Mouse (Mus musculus) monocyte, adult 2 months (primary cell): ENCODE results near the gene Fbxw8.

Experiments
- DNase-seq, 2 experiments: peaks; one replicate each; pipeline ENCODE4 v3.0.0; 2022; ENCODE audit warnings: low spot score in 2 of 2, low read depth in 1 of 2

Fbxw8 gene

DNA sequence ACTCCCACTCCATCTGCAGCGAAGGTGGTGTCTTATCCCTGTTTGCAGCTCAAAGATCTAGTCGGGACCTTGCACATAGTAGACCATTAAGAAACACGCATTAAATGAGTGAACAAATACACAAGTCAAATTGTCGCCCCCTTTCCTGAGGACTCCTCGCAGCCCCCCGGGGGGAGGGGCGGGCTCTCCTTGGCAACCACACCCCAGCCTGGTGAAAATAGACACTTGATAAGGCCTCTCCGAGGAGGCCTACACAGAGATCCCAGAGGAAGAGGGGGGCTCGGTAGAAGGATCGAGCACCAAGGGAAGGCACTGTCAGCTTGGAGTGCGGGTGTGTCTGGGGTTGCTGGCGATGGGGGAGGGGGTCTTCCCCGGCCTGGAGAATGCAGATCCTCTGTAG, 128.9 kb downstream of the Fbxw8 start:
- no peak for DNase-seq

- DNase-seq: no peak
These were observed 129.4 kb downstream of the Fbxw8 start for GRCm38 (mm10) chr5:118025880-118026279.

GRCm38 (mm10) chr5:118023053-118023452, 132.2 kb downstream of the Fbxw8 start:
- no peak for DNase-seq

GRCm38 (mm10) chr5:118019905-118020304, 135.4 kb downstream of the Fbxw8 start:
- DNase-seq: no peak

GRCm38 (mm10) chr5:118017527-118017926, 137.7 kb downstream of the Fbxw8 start:
- no peak for DNase-seq

GRCm38 (mm10) chr5:118015669-118016068, 139.6 kb downstream of the Fbxw8 start:
- DNase-seq: no peak

DNA sequence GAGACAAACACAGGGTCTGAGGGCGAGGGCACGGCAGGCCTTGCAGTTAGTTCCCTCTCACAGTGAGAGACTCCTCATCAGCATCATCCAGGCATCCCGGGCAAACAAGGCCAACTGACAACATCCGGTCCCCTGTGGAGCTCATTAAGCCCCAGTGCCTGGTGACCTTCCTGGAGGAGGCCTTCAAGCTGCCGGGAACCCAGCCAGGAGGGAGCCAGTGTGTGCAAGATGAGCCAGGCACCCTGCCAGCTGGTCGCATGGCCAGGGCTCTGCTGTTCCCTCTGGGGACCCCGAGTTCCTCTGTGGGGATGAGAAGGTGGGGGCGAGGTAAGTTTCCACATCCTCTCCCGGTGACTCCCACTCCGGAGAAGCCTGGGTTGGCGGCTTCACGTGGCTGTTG, 140.2 kb downstream of the Fbxw8 start:
- DNase-seq: no peak
